Mouse (Mus musculus): ENCODE data around the gene Edf1.
A peak's percentile ranks its signal among the peaks of the same experiment; 100 is the strongest.

DNA sequence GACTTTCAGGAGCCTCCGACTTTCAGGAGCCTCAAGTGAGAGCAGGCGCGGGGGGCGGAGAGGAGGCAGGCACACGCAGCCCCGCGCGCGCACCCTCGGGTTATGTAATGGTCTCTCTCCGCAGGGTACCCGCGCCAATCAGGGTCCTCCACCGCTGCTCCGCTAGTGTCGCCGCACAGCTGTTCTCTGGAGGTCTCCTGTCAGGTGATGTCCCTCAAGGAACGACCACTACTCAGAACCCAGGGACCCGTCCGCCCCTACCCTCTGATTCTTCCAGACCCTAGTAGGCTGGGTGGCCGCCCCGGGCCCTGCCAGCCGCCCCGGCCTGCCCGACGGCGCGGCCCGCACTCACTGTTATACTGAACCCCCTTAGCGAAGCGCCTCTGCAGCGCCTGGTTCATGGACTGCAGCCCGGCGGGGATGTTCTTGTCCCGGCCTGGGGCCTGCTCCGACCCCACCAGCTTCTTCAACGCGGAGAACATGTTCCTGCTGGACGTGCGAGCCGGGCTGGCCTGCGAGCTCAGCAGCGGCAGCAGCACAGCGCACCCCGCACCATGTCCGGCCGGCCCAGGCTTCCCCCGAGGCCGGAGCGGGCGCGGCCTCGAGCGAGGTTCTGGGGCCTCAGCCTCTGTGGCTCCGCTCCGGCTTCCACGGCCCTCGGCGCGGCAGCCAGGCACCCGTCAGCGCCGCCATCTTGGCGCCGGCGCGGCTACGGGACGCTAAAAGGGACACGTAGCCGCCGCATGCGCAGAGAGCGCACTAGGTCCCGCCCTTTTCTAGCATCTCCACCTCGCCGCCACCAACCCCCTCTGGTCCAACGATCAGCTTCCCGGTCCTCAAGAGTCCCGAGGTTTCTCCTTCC, 50.3 kb downstream of the Edf1 start, which contains the start of gene Rabl6:
- no peak for TF ChIP-seq CTCF (IDR thresholded peaks at IDR 0.05)
- peak; percentile 70; the same call in 1 of the 2 replicates for TF ChIP-seq POLR2A (IDR thresholded peaks at IDR 0.05; ENCODE audit: insufficient read depth, low read depth, low read length)
- 0 out of 2 replicates have a peak, but pooled peaks have one; percentile 19 for TF ChIP-seq EP300 (IDR thresholded peaks at IDR 0.05; ENCODE audit: insufficient read depth, low read depth, low read length)
